Mouse (Mus musculus): ENCODE results near the gene Prpf19.

Prpf19 gene

DNA sequence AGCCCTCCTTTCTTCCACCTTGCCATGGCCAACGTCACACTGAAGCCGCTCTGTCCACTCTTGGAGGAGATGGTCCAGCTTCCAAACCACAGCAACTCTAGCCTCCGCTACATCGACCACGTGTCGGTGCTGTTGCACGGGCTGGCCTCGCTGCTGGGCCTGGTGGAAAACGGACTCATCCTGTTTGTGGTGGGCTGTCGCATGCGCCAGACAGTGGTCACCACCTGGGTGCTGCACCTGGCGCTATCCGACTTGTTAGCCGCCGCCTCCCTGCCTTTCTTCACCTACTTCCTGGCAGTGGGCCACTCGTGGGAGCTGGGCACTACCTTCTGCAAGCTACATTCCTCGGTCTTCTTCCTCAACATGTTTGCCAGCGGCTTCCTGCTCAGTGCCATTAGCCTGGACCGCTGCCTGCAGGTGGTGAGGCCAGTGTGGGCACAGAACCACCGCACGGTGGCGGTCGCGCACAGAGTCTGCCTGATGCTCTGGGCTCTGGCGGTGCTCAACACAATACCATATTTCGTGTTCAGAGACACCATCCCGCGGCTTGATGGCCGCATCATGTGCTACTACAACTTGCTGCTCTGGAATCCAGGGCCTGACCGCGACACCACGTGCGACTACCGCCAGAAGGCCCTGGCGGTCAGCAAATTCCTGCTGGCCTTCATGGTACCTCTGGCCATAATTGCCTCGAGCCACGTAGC, 45.2 kb downstream of the Prpf19 start:
- DNase-seq = peak; percentile 55 to 75

DNA sequence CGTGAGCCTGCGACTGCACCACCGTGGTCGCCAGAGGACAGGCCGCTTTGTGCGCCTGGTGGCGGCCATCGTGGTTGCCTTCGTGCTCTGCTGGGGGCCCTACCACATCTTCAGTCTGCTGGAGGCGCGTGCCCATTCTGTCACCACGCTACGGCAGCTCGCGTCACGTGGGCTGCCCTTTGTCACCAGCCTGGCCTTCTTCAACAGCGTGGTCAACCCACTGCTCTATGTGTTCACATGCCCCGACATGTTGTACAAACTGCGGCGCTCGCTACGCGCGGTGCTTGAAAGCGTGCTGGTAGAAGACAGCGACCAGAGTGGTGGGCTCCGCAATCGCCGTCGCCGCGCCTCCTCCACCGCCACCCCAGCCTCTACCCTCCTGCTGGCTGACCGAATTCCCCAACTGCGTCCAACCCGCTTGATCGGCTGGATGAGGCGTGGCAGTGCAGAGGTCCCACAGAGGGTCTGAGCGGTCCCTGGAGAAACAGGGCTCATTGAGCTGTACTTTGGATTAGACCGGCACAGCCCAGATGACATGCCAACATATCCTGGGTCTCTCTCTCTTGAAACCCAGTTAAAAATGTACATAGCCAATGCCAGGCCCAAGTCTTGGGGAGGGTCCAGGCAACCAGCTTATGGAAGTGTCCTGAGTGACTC, 45.9 kb downstream of the Prpf19 start:
- no peak for DNase-seq

DNA sequence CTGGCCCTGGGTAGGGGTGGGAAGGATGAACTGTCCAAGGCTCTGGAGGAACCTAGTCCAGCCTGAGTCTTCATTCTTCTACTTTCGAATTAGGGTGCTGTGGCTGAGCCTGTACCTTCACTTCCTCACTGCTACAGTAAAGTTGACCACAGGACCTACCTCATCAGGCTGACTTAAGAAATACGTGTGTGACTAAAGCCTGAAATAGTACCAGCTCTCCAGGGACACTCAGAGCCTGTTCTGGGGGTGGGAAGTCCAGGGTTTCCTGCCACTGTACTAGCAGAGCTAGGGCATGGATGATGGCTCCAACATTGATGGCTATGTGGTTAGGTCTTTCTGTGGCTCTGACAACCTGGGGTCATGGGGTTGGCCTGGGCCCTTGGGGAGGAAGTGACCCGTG, 48.9 kb downstream of the Prpf19 start:
- no peak for DNase-seq

GRCm38 (mm10) chr19:10946506-10946905, 51.5 kb downstream of the Prpf19 start:
- DNase-seq = no peak

- DNase-seq = no peak
Measured at GRCm38 (mm10) chr19:10947219-10947618, 52.2 kb downstream of the Prpf19 start.

GRCm38 (mm10) chr19:10948416-10948815, 53.4 kb downstream of the Prpf19 start:
- no peak for DNase-seq

- peak; percentile 96 to 97 for DNase-seq
Measured at GRCm38 (mm10) chr19:10949112-10949511, 54.1 kb downstream of the Prpf19 start, which contains the start of gene Ccdc86. Ccdc86 (minus strand) TSS chr19:10949266.

DNA sequence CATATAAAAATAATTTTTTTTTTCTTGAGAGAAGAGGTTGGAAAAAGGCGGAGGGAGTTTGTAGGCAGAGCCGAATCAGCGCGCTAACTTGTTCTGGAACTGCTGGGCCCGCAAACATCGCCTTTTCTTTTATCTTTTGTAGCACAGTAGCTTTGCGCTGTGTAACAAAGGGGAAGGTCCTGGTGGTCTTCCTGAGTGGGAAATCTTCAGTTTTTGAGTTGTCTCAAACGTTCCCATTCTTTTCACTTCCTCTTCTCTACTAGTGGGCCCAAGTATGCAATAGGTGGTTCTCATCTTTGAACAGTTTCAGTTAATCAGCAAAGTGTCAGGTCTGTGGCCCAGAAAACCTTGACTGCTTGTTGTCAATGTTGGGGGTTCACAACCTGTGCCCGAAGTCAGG, 54.5 kb downstream of the Prpf19 start:
- peak in 1 of 2 experiments; percentile 7 for DNase-seq

DNA sequence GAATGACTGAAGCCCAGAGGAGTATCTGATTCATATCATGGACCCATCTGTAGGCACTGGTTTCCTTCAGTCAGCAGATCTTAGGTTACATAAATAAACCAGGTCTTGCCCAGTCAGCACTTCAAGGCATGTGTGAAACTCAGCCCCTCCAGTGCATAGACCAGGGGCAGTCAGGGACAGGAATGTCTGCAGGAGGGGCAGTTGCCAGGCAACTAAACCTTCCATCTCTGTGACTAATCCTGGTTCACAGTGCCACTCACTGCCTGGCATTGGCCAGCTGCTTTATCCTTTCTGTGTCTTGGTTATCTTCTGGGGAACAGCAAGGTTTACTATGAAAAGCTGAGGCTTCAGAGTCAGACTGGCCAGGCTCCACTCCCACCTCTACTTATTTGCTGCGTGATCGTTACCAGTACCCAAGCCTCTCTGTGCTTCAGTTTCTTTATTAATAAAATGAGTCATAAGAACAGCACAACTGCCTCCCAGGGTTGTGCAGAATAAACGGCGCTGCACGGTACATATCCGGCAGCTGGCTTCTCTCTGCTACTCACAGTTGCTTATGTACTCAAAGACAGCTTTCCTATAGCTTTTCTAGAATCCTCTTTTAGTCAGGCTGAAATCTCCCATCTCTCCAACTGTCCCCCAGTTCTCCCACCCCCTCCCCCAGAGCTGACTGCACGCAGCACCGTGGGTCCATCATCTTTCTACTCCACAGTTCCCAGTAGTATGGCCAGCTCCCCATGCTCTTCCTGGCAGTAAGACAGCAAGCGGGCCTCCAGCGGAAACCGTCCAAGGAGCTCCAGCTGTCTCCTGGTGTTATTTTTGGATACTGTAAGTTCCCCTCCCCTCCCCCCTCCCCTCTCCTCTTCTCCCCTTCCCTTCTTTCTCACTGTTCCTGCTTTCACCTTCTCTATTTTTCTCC, 57.2 kb downstream of the Prpf19 start:
- DNase-seq = peak in 1 of 2 experiments; percentile 24
